Mouse (Mus musculus): ENCODE results near the gene Klhdc3. TPM values are rescaled to one million over a fixed set of nuclear protein-coding genes. Genes with fewer than 3 reads are reported as not detected.

Klhdc3 gene
- 3.4 TPM for polyA plus RNA-seq (2014; fragmentation: Illumina TruSeq; extraction: RNeasy Lipid Tissue Mini Kit (QIAGEN cat#74804); ENCODE audit: low read depth, low replicate concordance)

DNA sequence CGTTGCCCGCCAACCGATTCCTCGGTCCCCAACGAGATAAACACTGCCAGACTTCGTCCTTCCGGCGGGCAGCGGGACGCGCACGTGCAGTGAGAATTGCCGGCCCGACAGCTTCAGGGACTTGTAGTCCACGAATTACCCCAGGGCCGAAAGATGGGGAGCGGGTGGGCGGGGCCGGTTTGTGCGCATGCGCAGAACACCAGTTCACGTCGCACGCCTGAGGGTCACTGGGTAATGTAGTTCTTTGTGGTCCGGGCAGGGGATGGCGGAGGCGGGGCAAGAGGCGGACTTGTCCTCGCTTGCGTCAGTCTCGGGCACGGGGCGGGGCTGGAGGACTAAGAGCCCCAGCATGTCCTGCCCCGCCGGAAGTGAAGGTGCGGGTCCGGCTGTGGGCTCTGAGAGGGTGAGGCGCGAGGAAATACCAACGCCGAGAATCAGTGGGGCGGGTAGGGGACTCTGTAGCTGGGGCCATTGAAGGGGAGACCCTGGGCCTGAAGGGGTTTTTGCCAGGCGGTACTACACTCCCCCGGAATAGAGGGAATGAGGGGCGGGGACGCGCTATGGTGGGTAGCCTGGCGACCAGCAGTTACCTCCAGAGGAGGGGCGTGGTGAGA, at the start of gene Klhdc3:
Gene Klhdc3 (minus strand): TSS at position 155 of the 614 bp plus-strand sequence.

DNA sequence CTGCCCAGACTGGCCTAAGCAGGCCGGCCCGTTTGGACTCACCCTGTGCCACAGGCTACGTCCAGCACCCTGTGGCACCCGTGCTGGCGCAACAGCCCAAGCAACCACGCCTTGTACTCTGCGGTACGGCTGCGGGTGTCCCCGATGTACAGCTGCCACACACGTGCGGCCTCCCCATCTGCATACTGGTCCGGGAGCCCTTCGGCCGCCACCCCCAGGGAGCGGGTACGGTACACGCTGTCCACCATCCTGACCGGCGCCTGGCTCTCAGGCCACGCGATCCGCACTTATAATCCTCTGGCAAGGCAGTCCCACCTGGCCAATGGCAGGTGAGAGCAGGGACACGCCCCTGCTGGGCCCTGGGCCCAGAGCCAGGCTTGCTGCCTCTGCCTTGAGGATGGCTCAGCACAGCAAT, 48.2 kb upstream of the Klhdc3 start, which contains the start of gene Gnmt:
Gene Gnmt (minus strand): TSS at position 265 of the 415 bp plus-strand sequence.

DNA sequence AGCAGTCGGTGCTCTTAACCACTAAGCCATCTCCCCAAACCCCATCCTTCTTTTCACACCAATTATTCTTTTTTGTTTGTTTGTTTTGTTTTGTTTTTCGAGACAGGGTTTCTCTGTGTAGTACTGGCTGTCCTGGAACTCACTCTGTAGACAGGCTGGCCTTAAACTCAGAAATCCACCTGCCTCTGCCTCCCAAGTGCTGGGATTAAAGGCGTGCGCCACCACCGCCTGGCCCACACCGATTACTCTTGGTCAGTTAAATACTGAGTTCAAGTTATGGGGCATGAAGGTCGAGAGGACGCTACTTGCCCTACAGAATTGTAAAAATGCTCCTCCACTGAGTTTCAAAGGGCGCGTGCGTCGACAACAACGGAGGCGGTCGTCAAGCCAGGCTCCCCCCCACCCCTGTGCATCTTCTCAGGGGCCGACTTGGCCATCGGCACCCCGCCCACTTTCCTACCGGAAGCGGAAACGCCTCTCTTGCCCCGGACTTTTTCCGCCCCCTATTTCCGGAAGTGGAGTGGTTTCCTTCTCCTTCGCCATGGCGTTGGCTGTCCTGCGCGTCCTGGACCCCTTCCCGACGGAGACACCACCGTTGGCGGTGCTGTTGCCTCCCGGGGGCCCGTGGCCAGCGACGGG, 30.4 kb upstream of the Klhdc3 start, which contains the start of gene Pex6:
Gene Pex6 (plus strand): TSS at position 505 of the 639 bp plus-strand sequence.

DNA sequence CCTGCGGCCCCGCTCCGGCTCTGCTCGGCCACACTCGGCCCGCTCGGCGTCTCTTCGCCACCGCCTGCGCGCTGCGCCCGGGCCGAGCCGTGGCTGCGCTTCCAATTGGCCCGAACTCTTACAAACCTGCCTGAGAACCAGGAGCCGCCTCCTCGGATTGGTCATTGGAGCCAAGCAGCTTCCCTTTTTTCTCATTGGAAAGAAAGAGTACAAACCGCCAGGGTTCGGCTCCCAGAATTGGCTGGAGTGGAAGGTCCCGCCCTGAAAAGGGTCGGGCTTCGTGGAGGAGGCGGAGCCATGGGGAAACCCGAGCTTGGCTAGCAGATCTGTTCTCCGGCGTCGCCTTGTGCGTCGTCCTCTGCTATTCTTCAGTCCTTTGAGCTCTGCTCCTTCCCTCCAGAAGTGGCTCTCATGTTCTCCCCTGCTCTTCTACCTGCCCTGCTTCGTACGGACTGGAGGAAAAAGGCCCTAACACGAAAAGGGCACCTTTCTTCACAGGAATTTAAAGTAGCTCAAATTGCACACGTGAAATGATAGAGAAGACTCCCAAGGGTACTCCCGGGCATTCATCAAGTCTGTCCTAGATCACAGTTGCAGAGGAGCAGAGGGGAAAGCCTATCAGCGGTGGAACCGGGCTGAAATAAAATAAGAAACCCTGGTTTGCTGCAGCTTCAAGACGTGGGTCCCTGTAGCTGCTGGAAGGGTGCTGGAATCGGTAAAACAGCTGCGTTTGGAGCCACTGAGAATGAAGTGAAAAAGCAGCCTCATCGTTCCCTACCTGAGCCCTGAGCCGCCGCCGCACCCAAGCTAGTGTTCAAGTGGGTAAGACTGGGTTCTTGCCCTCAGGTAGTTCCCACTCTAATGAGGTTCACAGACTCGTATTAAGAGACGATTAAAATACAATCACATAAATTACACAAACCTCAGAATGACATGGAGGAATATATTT, 24.4 kb upstream of the Klhdc3 start, which contains the start of gene Ppp2r5d:
Gene Ppp2r5d (minus strand): TSS at position 225 of the 949 bp plus-strand sequence.

DNA sequence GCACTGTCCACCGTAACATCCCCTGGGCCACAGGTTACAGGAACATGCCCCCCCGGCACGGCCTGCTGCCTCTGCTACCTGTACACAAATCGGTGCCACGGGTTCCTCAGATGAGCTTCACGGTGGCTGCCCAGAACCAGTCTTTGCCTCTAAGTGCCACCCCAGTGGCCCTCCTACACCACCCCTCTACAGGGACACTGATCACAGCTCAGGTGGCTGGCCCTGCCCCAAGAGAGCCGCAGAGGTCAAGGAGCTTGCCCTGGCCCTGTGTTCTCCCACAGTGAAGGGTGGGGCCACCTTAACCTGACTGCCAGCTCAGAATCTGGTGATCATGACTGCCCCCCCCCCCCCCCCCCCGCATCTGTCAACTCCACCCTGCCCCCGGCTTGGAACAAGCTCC, 2.3 kb downstream of the Klhdc3 start, which contains the start of gene Mea1:
Gene Mea1 (plus strand): TSS at position 378 of the 400 bp plus-strand sequence.

DNA sequence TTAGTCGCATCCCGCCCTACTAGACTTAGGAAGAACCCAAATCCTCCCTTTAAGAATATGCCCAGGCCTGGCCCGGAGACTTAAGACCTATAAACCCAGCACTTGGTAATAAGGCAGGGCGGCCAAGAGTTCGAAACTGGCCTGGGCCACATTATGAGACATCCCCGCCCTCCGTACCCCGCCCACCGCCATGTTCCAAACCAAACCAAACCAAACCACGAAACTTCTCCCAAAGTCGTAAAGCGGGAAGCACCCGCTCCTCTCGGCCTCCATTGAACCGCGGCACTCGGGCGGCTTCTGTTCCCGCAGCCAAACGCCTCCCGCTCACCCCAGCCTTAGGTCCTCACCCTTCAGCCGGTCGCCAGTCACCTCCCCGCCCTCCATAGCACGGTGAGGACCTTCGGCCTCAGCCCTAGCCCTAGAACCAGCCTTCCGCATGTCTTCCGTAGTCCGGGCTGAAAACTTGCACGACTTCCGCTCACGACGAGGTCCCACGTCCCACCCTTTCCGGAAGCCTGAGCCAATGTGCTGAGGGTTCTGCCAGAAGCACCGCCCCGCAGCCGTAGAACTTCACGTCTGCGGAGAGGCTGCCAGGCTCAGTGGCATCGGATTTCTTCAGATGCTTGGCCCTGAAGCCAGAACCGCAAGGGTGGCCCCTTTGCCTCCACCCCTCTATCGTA, 6.7 kb downstream of the Klhdc3 start, which contains the start of gene Rrp36:
Gene Rrp36 (minus strand): TSS at position 503 of the 680 bp plus-strand sequence.

DNA sequence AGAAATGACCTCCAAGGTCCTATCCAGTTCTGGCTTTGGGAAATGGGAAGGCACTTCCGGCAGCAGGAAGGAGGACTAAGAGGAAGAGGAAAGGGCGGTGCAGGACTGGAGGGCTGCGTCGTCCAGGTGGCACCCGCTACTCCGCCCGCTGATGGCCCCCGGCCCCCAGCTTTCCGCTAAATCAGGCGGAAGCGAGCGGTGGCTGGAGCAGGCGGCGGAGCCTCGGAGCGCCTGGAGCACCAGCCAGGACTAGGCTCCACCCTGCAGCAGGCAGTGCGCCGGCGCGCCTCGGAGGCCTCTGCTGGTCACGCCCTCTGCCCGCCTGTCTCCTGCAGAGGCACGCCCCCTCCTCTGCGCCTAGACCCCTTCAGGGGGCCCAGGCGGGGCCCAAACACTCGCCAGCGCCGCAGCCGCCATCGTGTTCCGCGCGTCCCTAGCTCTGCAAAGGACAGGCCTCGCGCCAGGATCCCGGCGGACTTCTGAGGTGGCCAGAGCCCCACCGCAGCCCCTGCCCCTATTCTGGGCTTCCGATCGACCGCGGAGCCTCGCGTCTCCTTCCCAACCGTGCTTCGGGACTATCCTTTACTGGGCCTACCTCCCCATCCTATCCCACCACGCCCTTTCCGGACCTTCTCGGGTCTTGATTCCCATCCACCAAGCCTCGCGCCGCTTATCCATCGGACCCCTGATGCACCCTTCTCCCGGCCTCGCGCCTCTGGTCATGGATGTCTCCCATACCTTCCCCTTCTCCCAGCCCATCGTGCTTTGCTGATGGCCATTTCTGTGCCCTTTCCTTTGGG, 30.3 kb downstream of the Klhdc3 start, which contains the start of gene Cul7:
Gene Cul7 (plus strand): TSS at position 106 of the 800 bp plus-strand sequence.

DNA sequence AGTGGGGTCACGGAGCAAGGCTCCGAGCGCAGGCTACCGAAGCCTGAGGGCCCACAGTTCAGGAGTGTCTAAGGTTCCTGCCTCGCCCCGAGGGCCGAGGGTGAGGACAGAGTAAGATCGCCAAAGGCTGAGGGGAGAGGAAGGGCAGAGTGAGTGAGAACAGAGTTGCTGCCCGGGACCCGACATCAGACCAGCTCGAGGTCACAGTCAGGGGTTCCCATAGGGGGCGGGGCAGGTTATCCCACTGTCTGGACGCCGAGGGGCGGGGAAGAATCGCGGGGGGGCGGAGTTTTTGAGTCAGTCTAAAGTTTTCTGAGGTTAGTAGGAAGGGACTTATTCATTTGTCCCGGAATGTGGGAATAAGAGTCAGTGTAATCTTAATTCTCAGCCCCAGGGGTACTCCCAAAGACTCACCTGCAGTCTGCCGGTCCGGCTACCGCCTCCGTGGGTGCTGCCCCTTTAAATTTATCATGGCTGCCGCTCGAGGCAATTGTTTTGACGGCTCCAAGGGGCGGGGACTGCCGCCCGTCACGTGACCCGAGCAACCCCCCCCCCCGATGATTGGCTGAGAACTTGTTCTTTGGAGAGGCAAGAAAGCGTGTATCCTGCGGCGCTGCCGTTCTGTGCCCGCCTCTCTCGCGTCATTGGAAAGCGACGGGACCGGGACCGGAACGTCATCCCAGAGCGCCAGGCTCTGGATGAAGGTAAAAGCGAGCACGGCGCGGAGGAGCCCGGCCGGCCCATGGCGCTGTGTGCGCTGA, 35.0 kb downstream of the Klhdc3 start, which contains the start of the genes Klc4 and Mrpl2:
Gene Klc4 (minus strand): TSS at position 462 of the 761 bp plus-strand sequence.
Gene Mrpl2 (plus strand): TSS at position 669 of the 761 bp plus-strand sequence.

DNA sequence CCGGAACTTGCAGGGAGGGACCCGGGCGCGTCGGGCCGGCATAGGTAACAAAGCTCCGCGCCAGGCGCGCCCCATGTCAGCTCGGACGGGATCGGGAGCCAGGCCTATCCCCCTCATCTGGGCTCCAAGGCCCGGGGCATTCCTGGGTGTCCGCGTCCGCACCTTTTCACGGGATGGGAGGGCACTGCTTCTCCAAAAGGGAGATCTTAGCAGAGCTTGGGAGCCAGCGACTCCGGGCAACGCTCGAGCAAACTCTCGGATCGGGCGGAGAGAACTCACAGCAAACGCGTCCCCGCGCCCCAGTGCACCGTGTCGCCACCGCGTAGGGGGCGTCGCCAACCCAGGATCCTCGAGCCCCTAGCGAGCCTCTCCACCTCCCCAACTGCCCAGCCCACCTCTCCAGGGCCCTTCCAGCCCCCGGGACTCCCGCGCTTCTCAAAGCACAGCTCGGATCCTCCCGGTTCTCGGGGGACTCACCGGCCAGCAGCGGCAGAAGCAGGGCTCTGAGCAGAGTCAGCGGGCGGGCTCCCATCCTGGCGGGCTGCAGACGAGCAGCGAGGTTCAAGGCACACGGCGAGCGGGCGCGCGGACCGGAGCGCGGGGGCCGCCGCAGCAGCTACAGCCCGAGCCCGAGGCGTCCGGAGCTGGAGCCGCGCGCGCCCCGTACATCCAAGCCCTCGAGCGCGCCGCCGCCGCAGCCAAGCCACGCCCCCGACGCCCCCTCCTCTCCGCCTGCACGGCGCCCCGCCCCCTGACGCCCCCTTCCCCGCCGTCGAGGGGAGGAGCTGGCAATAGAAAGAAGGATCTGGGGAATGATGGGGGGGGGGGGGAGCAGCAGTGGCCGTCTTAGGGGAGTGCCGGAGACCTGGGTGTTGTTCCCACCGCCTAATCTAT, 51.7 kb downstream of the Klhdc3 start, which contains the start of gene Ptk7:
Gene Ptk7 (minus strand): TSS at position 714 of the 894 bp plus-strand sequence.

Other genes starting within 250 kb of the Klhdc3 start
- 9.3 TPM for gene Slc22a7, start 242.5 kb downstream of the Klhdc3 start, polyA plus RNA-seq (2014; fragmentation: Illumina TruSeq; extraction: RNeasy Lipid Tissue Mini Kit (QIAGEN cat#74804); ENCODE audit: low read depth, low replicate concordance)
- gene Ttbk1, start 193.2 kb downstream of the Klhdc3 start, polyA plus RNA-seq (2014; fragmentation: Illumina TruSeq; extraction: RNeasy Lipid Tissue Mini Kit (QIAGEN cat#74804); ENCODE audit: low read depth, low replicate concordance): 0.20 TPM
- gene Dnph1, start 184.2 kb downstream of the Klhdc3 start, polyA plus RNA-seq (2014; fragmentation: Illumina TruSeq; extraction: RNeasy Lipid Tissue Mini Kit (QIAGEN cat#74804); ENCODE audit: low read depth, low replicate concordance): 7.3 TPM
- 3.1 TPM for gene Cul9, start 134.5 kb downstream of the Klhdc3 start, polyA plus RNA-seq (2014; fragmentation: Illumina TruSeq; extraction: RNeasy Lipid Tissue Mini Kit (QIAGEN cat#74804); ENCODE audit: low read depth, low replicate concordance)
- gene Srf, start 124.7 kb downstream of the Klhdc3 start, polyA plus RNA-seq (2014; fragmentation: Illumina TruSeq; extraction: RNeasy Lipid Tissue Mini Kit (QIAGEN cat#74804); ENCODE audit: low read depth, low replicate concordance): not detected
- 0.16 TPM for gene Ptk7, start 51.4 kb downstream of the Klhdc3 start, polyA plus RNA-seq (2014; fragmentation: Illumina TruSeq; extraction: RNeasy Lipid Tissue Mini Kit (QIAGEN cat#74804); ENCODE audit: low read depth, low replicate concordance)
- 0.36 TPM for gene Klc4, start 34.9 kb downstream of the Klhdc3 start, polyA plus RNA-seq (2014; fragmentation: Illumina TruSeq; extraction: RNeasy Lipid Tissue Mini Kit (QIAGEN cat#74804); ENCODE audit: low read depth, low replicate concordance)
- gene Mrpl2, start 34.7 kb downstream of the Klhdc3 start, polyA plus RNA-seq (2014; fragmentation: Illumina TruSeq; extraction: RNeasy Lipid Tissue Mini Kit (QIAGEN cat#74804); ENCODE audit: low read depth, low replicate concordance): 2.3 TPM
- gene Cul7, start 30.6 kb downstream of the Klhdc3 start, polyA plus RNA-seq (2014; fragmentation: Illumina TruSeq; extraction: RNeasy Lipid Tissue Mini Kit (QIAGEN cat#74804); ENCODE audit: low read depth, low replicate concordance): 0.12 TPM
- 2.3 TPM for gene Rrp36, start 6.6 kb downstream of the Klhdc3 start, polyA plus RNA-seq (2014; fragmentation: Illumina TruSeq; extraction: RNeasy Lipid Tissue Mini Kit (QIAGEN cat#74804); ENCODE audit: low read depth, low replicate concordance)
- 5.7 TPM for gene Mea1, start 2.1 kb downstream of the Klhdc3 start, polyA plus RNA-seq (2014; fragmentation: Illumina TruSeq; extraction: RNeasy Lipid Tissue Mini Kit (QIAGEN cat#74804); ENCODE audit: low read depth, low replicate concordance)
- gene Ppp2r5d, start 24.2 kb upstream of the Klhdc3 start, polyA plus RNA-seq (2014; fragmentation: Illumina TruSeq; extraction: RNeasy Lipid Tissue Mini Kit (QIAGEN cat#74804); ENCODE audit: low read depth, low replicate concordance): 6.3 TPM
- gene Pex6, start 30.5 kb upstream of the Klhdc3 start, polyA plus RNA-seq (2014; fragmentation: Illumina TruSeq; extraction: RNeasy Lipid Tissue Mini Kit (QIAGEN cat#74804); ENCODE audit: low read depth, low replicate concordance): 0.81 TPM
- gene Gnmt, start 48.3 kb upstream of the Klhdc3 start, polyA plus RNA-seq (2014; fragmentation: Illumina TruSeq; extraction: RNeasy Lipid Tissue Mini Kit (QIAGEN cat#74804); ENCODE audit: low read depth, low replicate concordance): 0.44 TPM
- 0.65 TPM for gene Cnpy3, start 71.3 kb upstream of the Klhdc3 start, polyA plus RNA-seq (2014; fragmentation: Illumina TruSeq; extraction: RNeasy Lipid Tissue Mini Kit (QIAGEN cat#74804); ENCODE audit: low read depth, low replicate concordance)
- not detected for gene Ptcra, start 82.8 kb upstream of the Klhdc3 start, polyA plus RNA-seq (2014; fragmentation: Illumina TruSeq; extraction: RNeasy Lipid Tissue Mini Kit (QIAGEN cat#74804); ENCODE audit: low read depth, low replicate concordance)
- gene 2310039H08Rik, start 91.7 kb upstream of the Klhdc3 start, polyA plus RNA-seq (2014; fragmentation: Illumina TruSeq; extraction: RNeasy Lipid Tissue Mini Kit (QIAGEN cat#74804); ENCODE audit: low read depth, low replicate concordance): 22.1 TPM
- gene Rpl7l1, start 101.8 kb upstream of the Klhdc3 start, polyA plus RNA-seq (2014; fragmentation: Illumina TruSeq; extraction: RNeasy Lipid Tissue Mini Kit (QIAGEN cat#74804); ENCODE audit: low read depth, low replicate concordance): 37.9 TPM
- 10.0 TPM for gene Bicral, start 177.6 kb upstream of the Klhdc3 start, polyA plus RNA-seq (2014; fragmentation: Illumina TruSeq; extraction: RNeasy Lipid Tissue Mini Kit (QIAGEN cat#74804); ENCODE audit: low read depth, low replicate concordance)
- gene Tbcc, start 209.8 kb upstream of the Klhdc3 start, polyA plus RNA-seq (2014; fragmentation: Illumina TruSeq; extraction: RNeasy Lipid Tissue Mini Kit (QIAGEN cat#74804); ENCODE audit: low read depth, low replicate concordance): 1.2 TPM
- not detected for gene Prph2, start 229.5 kb upstream of the Klhdc3 start, polyA plus RNA-seq (2014; fragmentation: Illumina TruSeq; extraction: RNeasy Lipid Tissue Mini Kit (QIAGEN cat#74804); ENCODE audit: low read depth, low replicate concordance)

Data from kidney, adult 10 weeks (tissue).